Comparison of ENCODE assay signal across 13 mouse cellular contexts in the genomic region with DNA sequence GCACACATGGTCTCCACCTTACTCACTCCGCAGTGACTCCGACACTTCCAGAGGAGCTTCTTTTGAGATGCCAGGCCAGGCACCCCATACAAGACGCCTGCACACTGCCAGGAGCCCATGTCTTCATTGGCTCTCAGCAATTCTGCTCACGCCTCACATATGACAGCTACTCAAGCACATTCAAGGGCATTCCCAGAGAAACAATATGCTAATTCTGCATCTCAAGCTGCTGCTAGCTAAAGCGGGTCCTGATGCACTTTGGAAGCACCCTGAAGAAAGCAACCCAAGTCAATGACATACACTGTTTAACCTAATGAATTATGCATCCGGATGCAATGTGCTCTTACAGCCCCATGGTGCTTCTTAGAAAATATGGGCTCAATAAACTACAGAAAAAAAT.
DNase-seq lines count a peak whose midpoint lies in the region; ATAC-seq lines count a peak whose summit lies in the region.
"Had no signal": no experiment of that assay in that cellular context is flagged by ENCODE, and none has a peak within 500 bp of the region (broad histone marks: within the 10 kb centered on the region; RNA-seq: fewer than 3 reads in every experiment).

No protein-coding gene starts in this region.

- no peak for ATAC-seq in megakaryocyte, adult 5-6 weeks (ENCODE audit: poor library complexity, severe bottlenecking)
- peak; percentile 77 for ATAC-seq in hindbrain, embryonic 16.5 days
- 0 out of 2 replicates have a peak, but pooled peaks have one; percentile 50 for ATAC-seq in neural tube, embryonic 15.5 days (ENCODE audit: low FRiP score)
- ATAC-seq: inflammation-experienced regulatory T-cells, adult 6 months had no signal

- WGBS in hindbrain, embryonic 16.5 days = 68% methylated on average over 6 of the region's 6 CpGs
- WGBS in neural tube, embryonic 15.5 days = 77% methylated on average over 6 of the region's 6 CpGs

- H3K9ac ChIP-seq in hindbrain, embryonic 16.5 days (ENCODE audit: low read depth, low read length) = no peak overlapping the region
- no peak overlapping the region for H3K9ac ChIP-seq in neural tube, embryonic 15.5 days (replicated peaks)
- H3K9ac ChIP-seq: liver, embryonic 14.5 days had no signal

- DNase-seq in cerebellum, postnatal 25 days = peak; percentile 26 to 29
- DNase-seq in cerebellum, postnatal 4 days (ENCODE audit: low spot score in 2 of 2) = no peak
- DNase-seq in retina, embryonic 14.5 days (ENCODE audit: low spot score) = no peak
- no peak for DNase-seq in lung, postnatal 4 days
- DNase-seq: heart, adult 18-20 months; lung, postnatal 10 days; thymus, postnatal 36 days had no signal

- no peaks in the 10 kb centered on the region for H3K27me3 ChIP-seq in megakaryocyte, embryonic 14.5 days (replicated peaks)
- H3K27me3 ChIP-seq in hindbrain, embryonic 16.5 days (replicated peaks; ENCODE audit: control insufficient read depth, insufficient read depth, low read length) = no peaks in the 10 kb centered on the region
- no peaks in the 10 kb centered on the region for H3K27me3 ChIP-seq in neural tube, embryonic 15.5 days (replicated peaks)

- H3K27ac ChIP-seq in hindbrain, embryonic 16.5 days (ENCODE audit: low read depth, low read length) = no peak overlapping the region; the same call in 1 of the 2 replicates
- 0 out of 2 replicates have a peak overlapping the region, but pooled peaks have one; percentile 18 for H3K27ac ChIP-seq in neural tube, embryonic 15.5 days (replicated peaks)
- H3K27ac ChIP-seq: liver, embryonic 14.5 days had no signal

- H3K4me1 ChIP-seq in megakaryocyte, embryonic 14.5 days = no peaks in the 10 kb centered on the region
- H3K4me1 ChIP-seq in hindbrain, embryonic 16.5 days (ENCODE audit: control insufficient read depth, insufficient read depth, low read depth, low read length) = peaks cover 3% of the 10 kb centered on the region; the same call in 1 of the 2 replicates
- H3K4me1 ChIP-seq in neural tube, embryonic 15.5 days = peaks cover 5% of the 10 kb centered on the region; the same call in 1 of the 2 replicates

- H3K36me3 ChIP-seq in megakaryocyte, embryonic 14.5 days (replicated peaks; ENCODE audit: low read length) = no peaks in the 10 kb centered on the region
- no peaks in the 10 kb centered on the region for H3K36me3 ChIP-seq in hindbrain, embryonic 16.5 days (ENCODE audit: control insufficient read depth, insufficient read depth, low read length)
- H3K36me3 ChIP-seq in neural tube, embryonic 15.5 days = no peaks in the 10 kb centered on the region

- no peak overlapping the region for H3K4me2 ChIP-seq in hindbrain, embryonic 16.5 days (ENCODE audit: low read length)
- H3K4me2 ChIP-seq in neural tube, embryonic 15.5 days = no peak overlapping the region

- peak overlapping the region; percentile 3 for H3K4me3 ChIP-seq in megakaryocyte, embryonic 14.5 days (replicated peaks)
- H3K4me3 ChIP-seq in hindbrain, embryonic 16.5 days (ENCODE audit: low read length) = no peak overlapping the region
- no peak overlapping the region for H3K4me3 ChIP-seq in neural tube, embryonic 15.5 days (replicated peaks)

- H3K9me3 ChIP-seq in megakaryocyte, embryonic 14.5 days = peaks cover 25% of the 10 kb centered on the region
- no peaks in the 10 kb centered on the region for H3K9me3 ChIP-seq in hindbrain, embryonic 16.5 days (ENCODE audit: control insufficient read depth, low read length)
- H3K9me3 ChIP-seq in neural tube, embryonic 15.5 days (replicated peaks) = no peaks in the 10 kb centered on the region

Comparison
In these comparisons a context has a peak if more than half of its experiments do, and no peak if none do; other contexts are left out.
1. DNase-seq: peak in cerebellum, postnatal 25 days (2 of 2); none in cerebellum, postnatal 4 days (0 of 2), retina, embryonic 14.5 days (single experiment) and lung, postnatal 4 days (0 of 2).